10 mouse cellular contexts compared by ENCODE assay signal in the genomic region with DNA sequence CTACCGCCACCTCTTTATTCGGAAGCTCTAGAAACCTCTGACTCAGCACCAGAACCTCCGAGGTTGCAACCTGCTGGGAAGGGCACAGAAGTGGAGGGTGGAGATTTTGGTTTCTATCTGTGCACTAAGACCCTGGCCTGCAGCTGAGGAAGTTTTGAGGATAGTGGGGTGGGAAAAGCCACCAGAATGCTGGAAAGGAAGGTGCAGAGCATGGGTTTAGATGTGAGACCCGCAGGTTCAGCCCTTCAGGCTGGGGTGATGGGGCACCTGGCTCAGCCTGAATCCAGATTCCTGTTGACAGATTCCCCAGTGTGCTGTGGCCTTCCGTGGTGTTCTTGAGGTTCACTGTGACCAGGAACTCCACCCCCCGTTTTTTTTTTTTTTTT. TPM values are rescaled to one million over a fixed set of nuclear protein-coding genes. Genes with fewer than 3 reads are reported as not detected.
DNase-seq lines count a peak whose midpoint lies in the region; ATAC-seq and TF ChIP-seq lines count a peak whose summit lies in the region.
"Had no signal": no experiment of that assay in that cellular context is flagged by ENCODE, and none has a peak within 500 bp of the region (broad histone marks: within the 10 kb centered on the region; RNA-seq: fewer than 3 reads in every experiment).

No protein-coding gene starts in this region.

- peaks cover 12% of the 10 kb centered on the region; the same call in 1 of the 2 replicates for H3K4me1 ChIP-seq in kidney, embryonic 14.5 days (ENCODE audit: control insufficient read depth, insufficient read depth, low read length)
- H3K4me1 ChIP-seq in embryonic facial prominence, embryonic 14.5 days (ENCODE audit: control insufficient read depth, insufficient read depth, low read length): peaks cover 18% of the 10 kb centered on the region; the same call in 1 of the 2 replicates
- H3K4me1 ChIP-seq in hindbrain, postnatal 0 days (ENCODE audit: insufficient read depth, low read length): no peaks in the 10 kb centered on the region
- H3K4me1 ChIP-seq in midbrain, postnatal 0 days (ENCODE audit: insufficient read depth, low read length): 0 out of 2 replicates have a peak, but pooled peaks cover 11% of the 10 kb centered on the region

- no peak for TF ChIP-seq CTCF in hindbrain, postnatal 0 days (IDR thresholded peaks at IDR 0.05; ENCODE audit: low read depth)
- no peak for TF ChIP-seq CTCF in midbrain, postnatal 0 days (IDR thresholded peaks at IDR 0.05)

- no peaks in the 10 kb centered on the region for H3K36me3 ChIP-seq in kidney, embryonic 14.5 days (ENCODE audit: control insufficient read depth, insufficient read depth, low read length)
- H3K36me3 ChIP-seq in embryonic facial prominence, embryonic 14.5 days (ENCODE audit: control insufficient read depth, insufficient read depth, low read length): no peaks in the 10 kb centered on the region
- H3K36me3 ChIP-seq in hindbrain, postnatal 0 days (ENCODE audit: insufficient read depth, low read length): no peaks in the 10 kb centered on the region
- no peaks in the 10 kb centered on the region for H3K36me3 ChIP-seq in midbrain, postnatal 0 days (ENCODE audit: insufficient read depth, low read length)

- peak overlapping the region; percentile 51 for H3K4me2 ChIP-seq in kidney, embryonic 14.5 days (replicated peaks; ENCODE audit: low read depth, low read length)
- peak overlapping the region; percentile 91 for H3K4me2 ChIP-seq in embryonic facial prominence, embryonic 14.5 days (ENCODE audit: low read depth, low read length)
- H3K4me2 ChIP-seq in hindbrain, postnatal 0 days (ENCODE audit: low read depth, low read length): peak overlapping the region; percentile 57
- H3K4me2 ChIP-seq in midbrain, postnatal 0 days (ENCODE audit: low read depth, low read length, poor library complexity, severe bottlenecking): peak overlapping the region; percentile 83

- WGBS in kidney, embryonic 14.5 days: 8% methylated on average over 6 of the region's 6 CpGs
- 4% methylated on average over 6 of the region's 6 CpGs for WGBS in embryonic facial prominence, embryonic 14.5 days
- WGBS in hindbrain, postnatal 0 days: 5% methylated on average over 6 of the region's 6 CpGs
- WGBS in midbrain, postnatal 0 days: 3% methylated on average over 6 of the region's 6 CpGs

- peak overlapping the region; percentile 50; the same call in 1 of the 2 replicates for H3K4me3 ChIP-seq in kidney, embryonic 14.5 days (ENCODE audit: low read length)
- peak overlapping the region; percentile 53; the same call in 1 of the 2 replicates for H3K4me3 ChIP-seq in embryonic facial prominence, embryonic 14.5 days (ENCODE audit: low read depth, low read length)
- peak overlapping the region; percentile 46 for H3K4me3 ChIP-seq in hindbrain, postnatal 0 days (ENCODE audit: low read length)
- peak overlapping the region; percentile 64 for H3K4me3 ChIP-seq in midbrain, postnatal 0 days (ENCODE audit: low read depth, low read length)

- no peak for ATAC-seq in kidney, embryonic 14.5 days (ENCODE audit: low FRiP score, low TSS enrichment)
- no peak for ATAC-seq in embryonic facial prominence, embryonic 14.5 days (ENCODE audit: low read depth)
- ATAC-seq in hindbrain, postnatal 0 days: no peak
- ATAC-seq in midbrain, postnatal 0 days (ENCODE audit: low FRiP score): no peak

- no peak overlapping the region for H3K9ac ChIP-seq in kidney, embryonic 14.5 days (ENCODE audit: low read depth, low read length)
- H3K9ac ChIP-seq in embryonic facial prominence, embryonic 14.5 days (ENCODE audit: low read depth, low read length): 0 out of 2 replicates have a peak overlapping the region, but pooled peaks have one; percentile 19
- H3K9ac ChIP-seq in hindbrain, postnatal 0 days (replicated peaks; ENCODE audit: low read length): peak overlapping the region; percentile 51
- H3K9ac ChIP-seq in midbrain, postnatal 0 days (replicated peaks; ENCODE audit: low read length, poor library complexity, severe bottlenecking): peak overlapping the region; percentile 81

- no peak overlapping the region for H3K27ac ChIP-seq in kidney, embryonic 14.5 days (ENCODE audit: low read depth, low read length)
- no peak overlapping the region for H3K27ac ChIP-seq in embryonic facial prominence, embryonic 14.5 days (replicated peaks; ENCODE audit: low read depth, low read length)
- H3K27ac ChIP-seq in hindbrain, postnatal 0 days: peak overlapping the region; percentile 59
- peak overlapping the region; percentile 62 for H3K27ac ChIP-seq in midbrain, postnatal 0 days (ENCODE audit: low read depth, low read length)

- no peak for DNase-seq in kidney, adult 8-10 months
- no peak for DNase-seq in embryonic facial prominence, embryonic 14.5 days (ENCODE audit: low spot score)
- no peak for DNase-seq in hindbrain, postnatal 0 days (ENCODE audit: low spot score)
- no peak for DNase-seq in midbrain, postnatal 0 days (ENCODE audit: low spot score)
- no peak for DNase-seq in gastrocnemius, postnatal 4 days (ENCODE audit: low spot score in 2 of 2)
- no peak for DNase-seq in B cell, adult 2 months
- no peak for DNase-seq in lung, postnatal 4 days
- DNase-seq: liver had no signal

- H3K9me3 ChIP-seq in kidney, embryonic 14.5 days (ENCODE audit: control insufficient read depth, low read length): peaks cover 11% of the 10 kb centered on the region; the same call in 1 of the 2 replicates
- H3K9me3 ChIP-seq in embryonic facial prominence, embryonic 14.5 days (ENCODE audit: control insufficient read depth, low read length): peaks cover 13% of the 10 kb centered on the region
- no peaks in the 10 kb centered on the region for H3K9me3 ChIP-seq in hindbrain, postnatal 0 days (ENCODE audit: low read length)
- H3K9me3 ChIP-seq in midbrain, postnatal 0 days (ENCODE audit: low read length): peaks cover 3% of the 10 kb centered on the region; the same call in 1 of the 2 replicates

- H3K27me3 ChIP-seq in kidney, embryonic 14.5 days (ENCODE audit: control insufficient read depth, insufficient read depth, low read length): peaks cover 58% of the 10 kb centered on the region
- H3K27me3 ChIP-seq in embryonic facial prominence, embryonic 14.5 days (replicated peaks; ENCODE audit: control insufficient read depth, insufficient read depth, low read length): peaks cover 44% of the 10 kb centered on the region
- peaks cover 10% of the 10 kb centered on the region; the same call in 1 of the 2 replicates for H3K27me3 ChIP-seq in hindbrain, postnatal 0 days (ENCODE audit: insufficient read depth, low read length)
- no peaks in the 10 kb centered on the region for H3K27me3 ChIP-seq in midbrain, postnatal 0 days (ENCODE audit: insufficient read depth, low read length)

RNA-seq across cellular contexts. Expression of gene Tox2, which starts 2.3 kb away (rescaled TPM):
- polyA plus RNA-seq in kidney, embryonic 14.5 days (2014; fragmentation: Nextera tagmentation; extraction: Ambion mirVana): 1.2 and 2.9 TPM in 2 replicates
- polyA plus RNA-seq in embryonic facial prominence, embryonic 14.5 days (2014; fragmentation: Nextera tagmentation; extraction: Ambion mirVana): 4.2 and 5.1 TPM in 2 replicates
- 4.3 and 5.0 TPM in 2 replicates for total RNA-seq in hindbrain, postnatal 0 days (2014; rRNA removed)
- 15.2 and 19.1 TPM in 2 replicates for polyA plus RNA-seq in hindbrain, postnatal 0 days (2015; fragmentation: Nextera tagmentation; extraction: Ambion mirVana)
- total RNA-seq in midbrain, postnatal 0 days (2014; rRNA removed): 7.6 and 14.3 TPM in 2 replicates
- 57.0 and 64.7 TPM in 2 replicates for polyA plus RNA-seq in midbrain, postnatal 0 days (2015; fragmentation: Nextera tagmentation; extraction: Ambion mirVana)
- 1 to 10 TPM; 1.5 to 1.9 TPM for total RNA-seq in gastrocnemius, postnatal 4 days (2021)
- total RNA-seq: common myeloid progenitor, adult 5-6 weeks had no signal

Comparison
In these comparisons a context has a peak if more than half of its experiments do, and no peak if none do; other contexts are left out.
1. H3K27ac ChIP-seq: peak in hindbrain, postnatal 0 days (single experiment) and midbrain, postnatal 0 days (single experiment); none in kidney, embryonic 14.5 days (single experiment) and embryonic facial prominence, embryonic 14.5 days (single experiment).
2. Peak in every context shown above with its lines, with median percentiles within 50 percentile points of each other: H3K4me2 ChIP-seq and H3K4me3 ChIP-seq.